Mouse (Mus musculus): ENCODE data around the gene Vps35. TPM values are rescaled to one million over a fixed set of nuclear protein-coding genes. Genes with fewer than 3 reads are reported as not detected.

Vps35 gene
- 113 and 137 TPM in 2 replicates for polyA plus RNA-seq (2014; fragmentation: Nextera tagmentation; extraction: Ambion mirVana)

GRCm38 (mm10) chr8:85299434-85300077, at the start of gene Vps35, which contains the start of gene Orc6:
Vps35 (minus strand) TSS chr8:85299802.
Orc6 (plus strand) TSS chr8:85299632.
- Histone ChIP-seq H3K4me2 (peak within 1 kb of the TSS; percentile 89), H3K4me3 (ENCODE audit: low read depth, low read length) (peak within 1 kb of the TSS; percentile 99), H3K27me3 (ENCODE audit: control insufficient read depth, insufficient read depth, low read length) (no peaks in the 10 kb centered on the region), H3K9me3 (replicated peaks; ENCODE audit: control insufficient read depth, low read length) (no peaks in the 10 kb centered on the region), H3K4me1 (ENCODE audit: control insufficient read depth, insufficient read depth, low read length) (peaks cover 16% of the 10 kb centered on the region), H3K9ac (ENCODE audit: low read depth, low read length) (peak within 1 kb of the TSS; percentile 93), H3K36me3 (ENCODE audit: control insufficient read depth, insufficient read depth, low read length) (peaks cover 8% of the 10 kb centered on the region), H3K27ac (ENCODE audit: low read depth, low read length) (peak within 1 kb of the TSS; percentile 96)
- WGBS (ENCODE audit: insufficient replicate concordance): under 1% methylated on average over 63 of the region's 63 CpGs
- ATAC-seq (replicated peaks; ENCODE audit: insufficient number of reproducible peaks, low FRiP score, low TSS enrichment): peak; percentile 98

- H3K4me3 ChIP-seq (ENCODE audit: low read depth, low read length): no peak overlapping the region
- no peak overlapping the region for H3K4me2 ChIP-seq
- H3K9ac ChIP-seq (ENCODE audit: low read depth, low read length): no peak overlapping the region
- peaks cover 6% of the 10 kb centered on the region for H3K36me3 ChIP-seq (ENCODE audit: control insufficient read depth, insufficient read depth, low read length)
- ATAC-seq (replicated peaks; ENCODE audit: insufficient number of reproducible peaks, low FRiP score, low TSS enrichment): no peak
- no peaks in the 10 kb centered on the region for H3K27me3 ChIP-seq (ENCODE audit: control insufficient read depth, insufficient read depth, low read length)
- H3K27ac ChIP-seq (ENCODE audit: low read depth, low read length): no peak overlapping the region
- 67% methylated on average over 5 of the region's 5 CpGs for WGBS (ENCODE audit: insufficient replicate concordance)
- H3K9me3 ChIP-seq (replicated peaks; ENCODE audit: control insufficient read depth, low read length): no peaks in the 10 kb centered on the region
- H3K4me1 ChIP-seq (ENCODE audit: control insufficient read depth, insufficient read depth, low read length): no peaks in the 10 kb centered on the region
Observed at GRCm38 (mm10) chr8:85339871-85340573, 40.4 kb upstream of the Vps35 start.

- H3K36me3 ChIP-seq (ENCODE audit: control insufficient read depth, insufficient read depth, low read length): peaks cover 6% of the 10 kb centered on the region
Observed at GRCm38 (mm10) chr8:85337681-85338080, 38.1 kb upstream of the Vps35 start.

GRCm38 (mm10) chr8:85336211-85336933, 36.8 kb upstream of the Vps35 start:
- ATAC-seq (replicated peaks; ENCODE audit: insufficient number of reproducible peaks, low FRiP score, low TSS enrichment): no peak
- Histone ChIP-seq H3K9ac (ENCODE audit: low read depth, low read length) (no peak overlapping the region), H3K4me1 (ENCODE audit: control insufficient read depth, insufficient read depth, low read length) (no peaks in the 10 kb centered on the region), H3K36me3 (ENCODE audit: control insufficient read depth, insufficient read depth, low read length) (peaks cover 6% of the 10 kb centered on the region), H3K27me3 (ENCODE audit: control insufficient read depth, insufficient read depth, low read length) (no peaks in the 10 kb centered on the region), H3K4me2 (no peak overlapping the region), H3K27ac (ENCODE audit: low read depth, low read length) (no peak overlapping the region), H3K4me3 (ENCODE audit: low read depth, low read length) (no peak overlapping the region), H3K9me3 (replicated peaks; ENCODE audit: control insufficient read depth, low read length) (no peaks in the 10 kb centered on the region)
- 75% methylated on average over 6 of the region's 6 CpGs for WGBS (ENCODE audit: insufficient replicate concordance)

More at GRCm38 (mm10) chr8:85337681-85338080, 38.1 kb upstream of the Vps35 start:
- 76% methylated on average over 4 of the region's 4 CpGs for WGBS (ENCODE audit: insufficient replicate concordance)
- Histone ChIP-seq H3K4me2 (no peak overlapping the region), H3K27me3 (ENCODE audit: control insufficient read depth, insufficient read depth, low read length) (no peaks in the 10 kb centered on the region), H3K9me3 (replicated peaks; ENCODE audit: control insufficient read depth, low read length) (no peaks in the 10 kb centered on the region), H3K27ac (ENCODE audit: low read depth, low read length) (no peak overlapping the region), H3K4me1 (ENCODE audit: control insufficient read depth, insufficient read depth, low read length) (no peaks in the 10 kb centered on the region), H3K9ac (ENCODE audit: low read depth, low read length) (no peak overlapping the region), H3K4me3 (ENCODE audit: low read depth, low read length) (no peak overlapping the region)
- ATAC-seq (replicated peaks; ENCODE audit: insufficient number of reproducible peaks, low FRiP score, low TSS enrichment): no peak

GRCm38 (mm10) chr8:85335105-85335504, 35.5 kb upstream of the Vps35 start:
- H3K27ac ChIP-seq (ENCODE audit: low read depth, low read length): no peak overlapping the region
- H3K4me1 ChIP-seq (ENCODE audit: control insufficient read depth, insufficient read depth, low read length): no peaks in the 10 kb centered on the region
- H3K27me3 ChIP-seq (ENCODE audit: control insufficient read depth, insufficient read depth, low read length): no peaks in the 10 kb centered on the region
- H3K4me2 ChIP-seq: no peak overlapping the region
- no peaks in the 10 kb centered on the region for H3K9me3 ChIP-seq (replicated peaks; ENCODE audit: control insufficient read depth, low read length)
- no peak overlapping the region for H3K9ac ChIP-seq (ENCODE audit: low read depth, low read length)
- H3K4me3 ChIP-seq (ENCODE audit: low read depth, low read length): no peak overlapping the region
- no peak for ATAC-seq (replicated peaks; ENCODE audit: insufficient number of reproducible peaks, low FRiP score, low TSS enrichment)
- peaks cover 9% of the 10 kb centered on the region for H3K36me3 ChIP-seq (ENCODE audit: control insufficient read depth, insufficient read depth, low read length)

DNA sequence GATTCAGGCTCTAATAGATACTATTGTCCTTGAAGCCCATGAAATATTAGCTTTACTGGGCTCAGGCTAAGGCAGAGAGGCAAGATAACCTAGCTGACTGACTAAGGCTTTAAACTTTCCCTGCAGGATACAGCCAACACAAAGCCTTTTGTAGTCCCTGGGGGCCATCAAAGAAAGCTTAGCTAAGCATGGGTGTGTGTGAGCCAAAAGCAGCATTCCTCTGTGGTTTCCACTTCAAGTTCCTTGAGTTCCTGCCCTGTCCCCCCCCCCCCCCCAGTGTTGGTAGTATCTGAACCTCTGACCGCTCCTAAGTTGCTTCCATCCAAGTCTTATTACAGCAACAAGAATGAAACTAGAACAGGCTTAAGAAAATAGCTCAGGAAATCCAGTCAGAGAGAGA, 29.9 kb upstream of the Vps35 start:
- Histone ChIP-seq H3K27ac (ENCODE audit: low read depth, low read length) (no peak overlapping the region), H3K4me2 (no peak overlapping the region), H3K4me1 (ENCODE audit: control insufficient read depth, insufficient read depth, low read length) (no peaks in the 10 kb centered on the region), H3K36me3 (ENCODE audit: control insufficient read depth, insufficient read depth, low read length) (peaks cover 7% of the 10 kb centered on the region; the same call in 1 of the 2 replicates), H3K9ac (ENCODE audit: low read depth, low read length) (no peak overlapping the region), H3K9me3 (replicated peaks; ENCODE audit: control insufficient read depth, low read length) (no peaks in the 10 kb centered on the region), H3K4me3 (ENCODE audit: low read depth, low read length) (no peak overlapping the region), H3K27me3 (ENCODE audit: control insufficient read depth, insufficient read depth, low read length) (no peaks in the 10 kb centered on the region)
- WGBS (ENCODE audit: insufficient replicate concordance): 52% methylated on average over 1 of the region's 1 CpGs
- no peak for ATAC-seq (replicated peaks; ENCODE audit: insufficient number of reproducible peaks, low FRiP score, low TSS enrichment)

DNA sequence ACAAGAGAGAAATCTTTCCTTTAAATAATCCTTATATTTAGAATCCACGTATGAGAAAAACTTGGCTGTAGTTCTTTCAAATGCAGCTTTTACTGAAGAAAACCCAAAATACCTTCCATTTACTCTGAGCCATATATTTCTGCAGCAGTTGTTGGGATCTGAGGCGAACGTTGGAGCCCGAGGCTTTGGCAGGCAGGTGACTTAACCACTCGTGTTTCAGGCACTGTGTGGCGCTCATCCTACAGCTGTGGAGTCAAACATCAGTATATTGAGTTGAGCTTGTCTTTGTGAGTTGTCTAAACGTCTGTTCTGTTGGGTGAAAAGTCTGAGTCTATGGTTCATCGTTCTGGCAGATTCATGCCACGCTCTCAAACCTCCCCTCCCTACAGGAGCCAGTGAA, 27.4 kb upstream of the Vps35 start:
- WGBS (ENCODE audit: insufficient replicate concordance): 73% methylated on average over 9 of the region's 9 CpGs
- ATAC-seq (replicated peaks; ENCODE audit: insufficient number of reproducible peaks, low FRiP score, low TSS enrichment): no peak

GRCm38 (mm10) chr8:85323084-85323483, 23.5 kb upstream of the Vps35 start:
- 0 out of 2 replicates have a peak, but pooled peaks cover 2% of the 10 kb centered on the region for H3K36me3 ChIP-seq (ENCODE audit: control insufficient read depth, insufficient read depth, low read length)
- no peak overlapping the region for H3K9ac ChIP-seq (ENCODE audit: low read depth, low read length)
- 81% methylated on average over 3 of the region's 3 CpGs for WGBS (ENCODE audit: insufficient replicate concordance)
- H3K4me3 ChIP-seq (ENCODE audit: low read depth, low read length): no peak overlapping the region
- H3K9me3 ChIP-seq (replicated peaks; ENCODE audit: control insufficient read depth, low read length): no peaks in the 10 kb centered on the region
- H3K4me2 ChIP-seq: no peak overlapping the region
- no peaks in the 10 kb centered on the region for H3K27me3 ChIP-seq (ENCODE audit: control insufficient read depth, insufficient read depth, low read length)
- no peaks in the 10 kb centered on the region for H3K4me1 ChIP-seq (ENCODE audit: control insufficient read depth, insufficient read depth, low read length)
- H3K27ac ChIP-seq (ENCODE audit: low read depth, low read length): no peak overlapping the region
- ATAC-seq (replicated peaks; ENCODE audit: insufficient number of reproducible peaks, low FRiP score, low TSS enrichment): no peak

More for the DNA sequence above, 27.4 kb upstream of the Vps35 start:
- Histone ChIP-seq H3K9me3 (replicated peaks; ENCODE audit: control insufficient read depth, low read length) (no peaks in the 10 kb centered on the region), H3K27me3 (ENCODE audit: control insufficient read depth, insufficient read depth, low read length) (no peaks in the 10 kb centered on the region), H3K36me3 (ENCODE audit: control insufficient read depth, insufficient read depth, low read length) (peaks cover 7% of the 10 kb centered on the region; the same call in 1 of the 2 replicates), H3K4me1 (ENCODE audit: control insufficient read depth, insufficient read depth, low read length) (no peaks in the 10 kb centered on the region), H3K9ac (ENCODE audit: low read depth, low read length) (no peak overlapping the region), H3K4me3 (ENCODE audit: low read depth, low read length) (no peak overlapping the region), H3K4me2 (no peak overlapping the region), H3K27ac (ENCODE audit: low read depth, low read length) (no peak overlapping the region)
